Mouse (Mus musculus) layer of hippocampus, adult 11-12 months (tissue): Measurements from ENCODE around the gene Tmem212.
A peak's percentile ranks its signal among the peaks of the same experiment; 100 is the strongest.
"Not testable (repeated sequence)": the region's sequence is repeated elsewhere in the genome, so short reads cannot be mapped to it uniquely, and the experiment has no call there.

Experiments
- DNase-seq: peaks from one replicate; pipeline ENCODE4 v3.0.0; 2022; ENCODE audit warnings: low spot score

The Tmem212 gene

DNA sequence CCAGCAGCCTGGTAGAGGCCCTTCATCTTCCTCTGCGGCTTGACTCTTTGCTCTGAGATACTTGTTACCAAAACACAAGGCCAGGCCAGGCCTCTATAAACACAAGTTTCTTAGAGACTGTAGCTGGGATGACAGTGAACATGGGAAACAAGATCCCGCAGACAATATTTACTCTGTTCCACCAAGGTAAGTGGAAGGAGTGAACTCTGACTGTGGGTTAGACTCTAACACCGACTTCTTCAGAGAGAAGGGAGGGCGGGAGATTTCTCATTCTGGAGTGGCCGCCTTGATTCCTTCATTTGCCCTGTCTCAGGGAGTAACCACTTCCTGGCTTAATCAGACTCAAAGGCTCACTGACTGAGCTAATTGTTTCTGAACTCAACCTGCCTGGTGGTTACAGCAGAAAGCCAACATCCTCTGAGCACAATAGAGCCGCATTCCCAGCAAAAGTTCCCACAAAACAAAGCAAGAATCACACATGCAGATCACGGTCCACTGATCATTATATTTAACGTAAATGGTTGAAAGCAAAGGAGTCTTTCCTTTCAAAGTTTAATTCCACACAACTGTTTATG, at the start of gene Tmem212:
TSS of gene Tmem212 (minus strand) at position 51 of the 575 bp plus-strand sequence.
- no peak for DNase-seq

- not testable (repeated sequence) for DNase-seq
Observed at GRCm38 (mm10) chr3:27945397-27945796, 49.2 kb upstream of the Tmem212 start.

- DNase-seq = no peak
Observed at GRCm38 (mm10) chr3:27942991-27943390, 46.8 kb upstream of the Tmem212 start.

- no peak for DNase-seq
Observed at GRCm38 (mm10) chr3:27941634-27942033, 45.5 kb upstream of the Tmem212 start.

DNA sequence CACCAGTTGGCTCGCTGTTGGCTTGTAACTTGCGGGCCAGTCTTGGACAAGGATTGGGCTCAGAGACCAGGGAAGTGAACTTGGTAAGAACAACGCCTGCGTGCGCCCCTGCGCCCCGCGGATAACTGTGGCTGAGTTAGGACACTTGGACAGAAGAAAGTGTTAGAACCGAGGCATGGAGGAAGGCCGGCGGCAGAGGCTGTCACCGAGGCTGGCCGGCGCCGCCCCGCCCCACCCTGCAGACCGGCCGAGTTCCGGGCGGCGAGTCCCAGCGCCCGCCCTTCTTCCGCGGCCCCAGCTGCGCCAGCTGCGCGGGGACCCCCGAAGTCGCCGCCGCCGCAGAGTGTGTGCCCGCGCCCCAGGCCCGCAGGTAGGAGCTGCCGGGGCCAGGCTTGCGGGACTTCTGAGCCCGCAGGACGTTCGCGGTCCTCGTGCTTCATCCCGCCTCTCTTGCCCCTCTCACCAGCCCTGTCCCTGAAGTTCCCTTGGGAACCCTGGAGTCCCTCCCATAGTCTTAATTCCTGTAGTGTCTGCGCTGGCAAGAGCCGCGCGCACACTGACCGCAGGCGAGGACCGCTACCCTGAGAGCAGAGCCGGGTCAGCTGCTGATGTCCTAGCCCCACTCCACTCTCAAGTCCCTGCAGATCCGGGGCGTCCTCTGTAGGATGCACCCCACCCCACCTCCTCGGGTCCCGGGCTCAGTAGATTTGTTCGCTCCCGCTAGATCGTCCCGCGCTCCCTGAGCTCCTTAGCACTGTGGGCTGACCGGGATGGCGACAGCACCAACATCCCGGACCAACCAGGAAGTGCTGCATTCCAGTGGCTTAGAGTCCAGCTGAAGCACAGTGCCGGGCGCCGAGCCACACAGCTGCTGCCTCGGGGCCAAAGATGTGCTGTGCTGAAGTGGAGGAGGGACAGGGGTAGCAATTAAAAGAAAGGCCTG, 42.5 kb upstream of the Tmem212 start, which contains the start of gene Pld1:
TSS of gene Pld1 (plus strand) at position 315 of the 943 bp plus-strand sequence.
- DNase-seq = peak; percentile 74

DNA sequence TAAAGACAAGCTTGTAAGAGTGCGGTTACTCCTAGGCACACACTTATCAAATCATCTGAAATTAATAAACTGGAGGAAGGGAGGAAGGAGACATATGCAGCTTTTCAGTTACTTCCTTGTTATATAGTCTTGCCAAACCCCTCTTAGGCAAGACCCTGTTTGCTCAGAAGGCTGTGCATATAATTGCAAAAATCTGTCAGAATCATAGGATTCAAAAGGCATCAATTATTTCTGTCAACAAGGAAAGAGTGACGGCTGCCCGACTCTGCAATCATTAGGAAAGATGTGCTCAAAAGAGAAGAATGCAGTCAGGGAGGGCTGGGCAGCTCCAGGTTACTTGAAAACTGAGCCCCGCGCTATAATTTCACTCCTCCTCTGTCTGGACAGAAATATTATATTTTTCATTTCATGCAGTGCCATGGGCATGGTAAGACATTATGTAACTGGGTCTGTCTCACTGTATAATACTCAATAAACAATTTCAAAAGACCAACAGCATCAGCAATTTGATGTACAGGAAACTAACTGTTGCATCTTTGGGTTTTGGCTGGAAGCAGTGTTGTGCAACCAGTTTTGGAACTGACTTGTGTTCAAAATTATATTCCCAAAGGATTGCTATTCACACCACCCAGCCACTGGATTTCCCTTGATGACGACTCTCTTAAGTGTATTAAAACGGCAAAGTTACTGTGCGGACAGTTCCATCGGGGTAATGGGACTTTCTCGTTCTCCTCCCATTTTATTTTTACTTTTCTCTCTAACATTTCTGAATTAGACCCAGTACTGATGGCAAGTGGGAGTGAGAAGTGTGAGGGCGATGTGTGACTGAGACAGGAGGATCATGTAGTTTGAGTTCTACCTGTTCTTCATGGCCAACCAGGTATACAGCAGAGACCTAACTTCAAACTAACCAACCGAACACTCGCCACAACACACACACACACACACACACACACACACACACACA, 41.3 kb upstream of the Tmem212 start:
- no peak for DNase-seq

DNA sequence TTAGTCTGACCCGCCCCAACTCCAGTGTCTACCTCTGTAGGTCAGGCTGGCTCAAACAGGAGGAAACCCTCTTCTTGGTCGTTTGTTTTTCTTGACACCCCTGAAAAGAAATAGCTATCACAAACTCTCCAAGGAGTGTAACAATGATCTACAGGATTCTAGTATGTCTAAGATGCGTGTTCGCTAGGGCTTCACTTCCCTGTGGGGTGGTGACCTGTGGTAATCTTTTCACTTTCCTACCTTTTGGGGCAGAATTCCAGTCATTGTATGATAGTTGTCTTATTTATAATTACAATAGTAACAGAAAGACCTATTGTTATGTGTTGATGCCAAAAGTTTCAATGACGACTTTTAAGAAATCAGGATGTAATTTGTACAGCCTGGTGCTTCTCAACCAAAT, 40.6 kb upstream of the Tmem212 start:
- DNase-seq = no peak

DNA sequence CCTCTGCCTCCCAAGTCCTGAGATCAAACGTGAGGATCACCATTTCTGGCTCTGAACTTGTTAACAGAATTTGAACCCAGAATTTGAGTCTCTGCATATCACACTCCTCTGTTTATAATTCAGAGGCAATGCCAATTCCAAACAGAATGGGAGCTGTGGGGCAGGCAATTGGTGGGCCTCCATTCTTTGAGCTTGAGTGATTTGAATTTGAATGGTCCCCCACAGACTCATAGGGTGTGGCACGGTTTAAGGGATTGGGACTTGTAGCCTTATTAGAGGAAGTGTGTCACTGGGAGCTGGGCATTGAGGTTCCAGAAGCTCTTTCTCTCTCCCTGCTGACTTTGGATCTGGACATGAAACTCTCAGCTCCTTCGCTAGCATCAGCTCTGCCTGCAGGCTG, 39.5 kb upstream of the Tmem212 start:
- DNase-seq = no peak

DNA sequence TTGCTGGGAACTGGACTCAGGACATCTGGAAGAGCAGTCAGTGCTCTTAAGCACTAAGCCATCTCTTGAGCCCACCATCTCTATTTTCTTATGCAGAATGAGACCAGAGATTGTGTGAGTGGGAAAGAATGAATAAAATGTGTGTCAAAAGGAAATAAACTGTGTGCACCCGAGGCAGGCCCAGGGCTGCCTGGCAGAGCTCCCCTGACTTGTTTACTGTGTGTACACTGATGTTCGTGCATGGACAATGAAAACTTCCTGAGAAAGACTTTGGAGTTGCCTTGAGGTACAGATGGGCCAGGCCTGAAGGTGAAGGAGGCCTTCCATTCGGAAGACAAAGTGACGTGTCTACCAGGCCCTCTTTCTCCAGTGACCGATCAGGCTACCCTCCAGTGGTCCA, 36.2 kb upstream of the Tmem212 start:
- DNase-seq = no peak

- DNase-seq = no peak
Observed at GRCm38 (mm10) chr3:27929219-27929618, 33.1 kb upstream of the Tmem212 start.

DNA sequence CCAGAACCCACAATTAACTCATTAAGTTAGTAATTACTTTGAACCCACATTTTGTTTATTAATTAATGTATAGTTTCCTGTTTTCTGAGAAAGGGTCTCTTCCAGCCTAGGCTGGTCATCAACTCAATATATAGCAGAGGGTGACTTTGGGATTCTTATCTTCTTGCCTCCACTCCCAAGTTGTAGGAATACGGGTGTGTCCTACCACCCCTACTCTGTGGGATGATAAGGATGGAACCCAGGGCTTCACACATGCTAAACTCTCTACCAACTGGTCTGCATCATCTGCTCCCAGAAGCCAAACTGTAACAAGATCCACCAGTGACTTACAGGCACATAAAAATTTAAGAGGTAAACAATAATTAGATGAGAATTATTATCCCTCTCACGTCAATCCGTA, 27.9 kb upstream of the Tmem212 start:
- DNase-seq = no peak

- DNase-seq = no peak
Observed at GRCm38 (mm10) chr3:27921268-27922020, 25.3 kb upstream of the Tmem212 start.

DNA sequence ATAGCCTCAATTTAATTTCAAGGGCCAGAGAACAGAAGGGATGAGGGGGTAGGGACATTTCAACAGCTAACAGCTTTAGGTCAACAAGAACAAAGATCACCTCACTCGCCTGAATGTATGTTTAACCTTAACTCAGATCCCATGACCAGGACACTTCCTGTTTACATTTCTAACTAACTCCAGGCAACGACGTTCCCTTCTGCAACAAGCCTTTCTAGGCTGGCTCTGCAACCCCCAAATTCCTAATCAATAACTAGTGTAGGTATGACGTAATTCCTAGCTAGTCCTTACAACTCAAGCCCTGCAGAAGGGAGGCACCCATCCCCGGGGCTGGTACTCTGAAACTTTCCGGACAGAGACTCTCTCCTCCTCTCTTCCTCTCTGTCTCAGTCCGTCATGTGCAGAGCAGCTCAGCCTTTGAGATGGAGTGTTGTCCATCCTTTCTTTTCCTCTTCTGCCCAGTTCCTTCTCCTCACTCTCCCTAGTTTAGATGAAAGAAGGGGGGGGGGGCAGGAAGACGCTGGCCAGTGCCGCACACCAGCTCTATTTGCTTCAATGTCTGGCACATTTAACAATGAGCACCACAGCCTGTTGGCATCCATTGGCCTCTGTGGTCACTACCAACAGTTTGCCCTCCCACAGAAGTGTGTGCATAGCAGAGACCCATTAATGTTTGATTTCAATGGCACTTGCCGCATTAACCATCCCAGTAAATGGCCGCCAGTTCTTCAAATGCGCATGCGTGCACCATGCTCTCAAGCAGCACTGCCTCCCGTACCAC, 22.7 kb upstream of the Tmem212 start:
- DNase-seq = no peak

DNA sequence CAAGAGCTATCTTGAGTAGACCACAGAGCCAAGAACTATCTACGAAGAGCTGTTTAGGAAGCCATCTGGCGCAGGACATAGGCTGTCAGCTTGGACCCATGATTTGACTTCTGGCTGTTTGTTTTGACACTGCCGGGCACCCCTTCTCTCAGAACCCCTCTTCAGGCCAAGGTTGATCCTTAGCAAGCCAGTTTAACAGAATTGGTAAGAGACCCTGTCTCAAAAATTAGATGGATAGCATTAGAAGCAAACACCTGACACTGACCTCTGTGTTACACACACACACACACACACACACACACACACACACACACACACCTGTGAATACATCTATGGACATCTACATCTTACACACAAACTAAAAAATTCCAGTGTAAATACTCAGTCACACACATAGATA, 12.8 kb upstream of the Tmem212 start:
- no peak for DNase-seq

- no peak for DNase-seq
Observed at GRCm38 (mm10) chr3:27908316-27908715, 12.1 kb upstream of the Tmem212 start.

GRCm38 (mm10) chr3:27907301-27907700, 11.1 kb upstream of the Tmem212 start:
- no peak for DNase-seq

DNA sequence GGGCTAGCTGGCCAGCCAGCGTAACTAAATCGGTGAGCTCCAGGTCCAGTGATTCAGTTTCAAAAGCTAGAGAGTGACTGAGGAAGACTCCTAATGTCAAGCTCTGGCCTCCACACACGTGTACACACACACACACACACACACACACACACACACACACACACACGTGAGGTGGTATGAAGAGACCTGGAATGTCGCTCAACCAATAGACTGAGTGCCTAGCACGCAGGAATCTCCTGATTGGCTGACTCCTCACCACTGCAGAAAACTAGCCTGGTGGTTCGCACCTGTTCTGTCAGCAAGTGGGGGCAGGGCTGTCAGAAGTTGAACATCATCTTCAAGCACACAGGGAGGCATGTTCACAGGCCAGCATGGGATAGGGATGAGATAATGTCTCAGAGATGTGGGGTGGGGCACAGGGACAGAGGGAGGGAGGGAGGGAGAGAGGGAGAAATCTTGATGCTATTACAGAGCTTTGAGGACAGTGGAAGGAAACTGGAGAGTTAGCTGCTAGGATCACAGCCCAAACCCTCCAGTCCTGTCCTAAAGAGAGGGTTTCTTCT, 10.6 kb upstream of the Tmem212 start:
- DNase-seq = no peak

GRCm38 (mm10) chr3:27904659-27905330, 8.6 kb upstream of the Tmem212 start:
- no peak for DNase-seq

DNA sequence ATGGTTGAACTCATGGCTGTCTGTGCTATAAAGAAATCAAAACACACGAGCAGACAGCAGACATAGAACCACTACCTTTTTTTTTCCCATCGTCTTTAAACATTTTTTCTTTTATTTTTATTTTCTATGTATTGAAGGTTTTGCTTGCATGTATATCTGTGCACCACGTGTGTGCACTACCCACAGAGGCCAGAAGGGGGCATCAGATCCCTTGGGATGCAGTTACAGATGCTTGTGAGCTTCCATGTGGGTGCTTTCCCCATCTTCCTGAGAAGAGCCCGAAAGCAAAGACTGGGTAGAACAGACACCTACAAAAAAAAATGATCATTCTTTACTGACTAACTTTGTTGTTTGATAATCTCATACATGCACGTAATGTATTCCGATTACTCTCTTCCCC, 5.7 kb upstream of the Tmem212 start:
- DNase-seq = no peak
